Mouse (Mus musculus): ENCODE results near the gene Cd248.

DNA sequence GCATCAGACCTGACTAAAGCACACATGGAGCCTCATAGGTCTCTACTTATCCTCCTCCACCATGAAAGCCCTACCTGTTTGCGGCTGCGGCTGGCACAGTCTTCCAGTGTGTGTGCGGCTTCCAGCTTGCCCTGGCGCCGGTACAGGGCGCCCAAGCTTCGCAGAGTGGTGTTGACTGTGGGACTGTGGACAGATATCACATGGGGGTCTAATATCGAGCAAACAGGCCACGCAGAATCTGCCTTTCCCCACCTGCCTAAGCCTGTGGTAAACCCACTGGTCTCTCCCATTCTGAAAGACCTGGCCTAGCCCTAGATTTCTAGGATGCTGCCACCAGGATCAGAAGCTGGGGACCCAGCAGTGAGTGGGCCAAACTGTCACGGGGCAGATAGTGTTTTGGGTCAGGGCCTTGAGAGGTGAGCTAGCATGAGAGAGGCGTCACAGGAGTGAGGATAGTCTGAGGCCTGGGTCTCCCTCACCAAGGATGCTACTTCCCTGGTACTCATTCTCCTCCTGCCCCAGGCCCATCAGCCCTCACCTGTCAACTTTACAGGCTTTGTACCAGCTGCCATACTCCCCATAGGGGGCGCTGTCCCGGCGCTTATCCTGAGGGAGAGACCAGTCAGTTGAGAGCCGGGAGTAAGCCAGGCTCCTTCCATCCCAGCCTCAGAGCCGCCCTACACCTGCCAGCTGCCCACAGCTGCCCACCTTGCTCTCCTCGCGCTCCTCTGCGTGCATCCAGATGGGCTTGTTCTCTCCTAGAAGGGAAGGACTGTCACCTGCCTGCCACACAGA is 42.0 kb downstream of the Cd248 start:
- TF ChIP-seq POLR2A (IDR thresholded peaks at IDR 0.05; ENCODE audit: control insufficient read depth, low read depth, low read length) (no peak), CTCF (IDR thresholded peaks at IDR 0.05; ENCODE audit: control insufficient read depth, insufficient read depth, insufficient replicate concordance, low read depth, low read length) (no peak)

All from testis, adult 2 months (tissue).